Mouse (Mus musculus): ENCODE measurements around the gene Sh2d5.
A peak's percentile ranks its signal among the peaks of the same experiment; 100 is the strongest.

Gene Sh2d5

DNA sequence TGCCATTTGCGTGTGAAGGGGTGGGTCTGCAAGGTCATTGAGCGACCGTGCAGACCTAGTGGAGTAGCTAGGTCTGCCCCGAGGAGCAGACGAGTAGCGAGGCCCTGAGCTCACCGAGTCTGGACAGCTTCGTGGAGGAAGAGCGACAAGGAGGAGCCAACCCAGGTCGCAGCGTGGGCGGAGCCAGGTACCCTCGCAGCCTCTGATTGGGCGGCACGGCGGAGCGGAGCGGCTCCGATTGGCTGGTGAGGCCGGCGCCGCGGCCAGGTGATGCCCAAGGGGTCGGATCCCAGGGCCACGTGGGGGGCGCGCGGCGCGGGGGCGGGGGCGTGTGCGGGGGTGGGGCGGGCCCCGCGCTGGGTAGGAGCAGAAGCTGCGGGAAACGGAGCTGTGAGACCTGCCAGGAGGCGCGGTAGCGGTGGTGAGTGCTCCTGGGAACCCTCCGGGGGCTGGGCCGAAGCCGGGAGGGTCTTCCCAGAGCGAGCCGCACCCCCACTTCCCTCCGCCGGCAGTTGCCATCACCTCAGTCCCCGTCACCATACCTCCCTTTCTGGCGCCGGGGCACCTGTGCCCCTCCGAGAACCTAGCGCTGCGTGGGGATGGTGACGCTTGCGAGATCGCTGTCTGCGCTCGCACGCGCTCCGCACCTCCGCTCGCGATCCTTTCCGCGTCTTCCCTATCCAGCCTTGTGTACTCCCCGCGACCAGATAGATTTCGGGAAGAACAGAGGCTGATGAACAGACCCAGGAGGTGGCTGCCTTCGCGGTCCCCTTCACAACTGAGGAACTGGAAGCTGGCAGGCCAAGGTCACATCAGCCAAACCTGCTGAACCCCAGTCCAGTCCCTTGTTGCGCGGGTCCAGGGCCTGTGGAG, at the start of gene Sh2d5, which contains the start of gene Kif17:
TSS of gene Sh2d5 (plus strand) at position 316 of the 873 bp plus-strand sequence.
TSS of gene Kif17 (plus strand) at position 348 of the 873 bp plus-strand sequence.
- peak; percentile 86 for DNase-seq (ENCODE audit: low spot score)

DNA sequence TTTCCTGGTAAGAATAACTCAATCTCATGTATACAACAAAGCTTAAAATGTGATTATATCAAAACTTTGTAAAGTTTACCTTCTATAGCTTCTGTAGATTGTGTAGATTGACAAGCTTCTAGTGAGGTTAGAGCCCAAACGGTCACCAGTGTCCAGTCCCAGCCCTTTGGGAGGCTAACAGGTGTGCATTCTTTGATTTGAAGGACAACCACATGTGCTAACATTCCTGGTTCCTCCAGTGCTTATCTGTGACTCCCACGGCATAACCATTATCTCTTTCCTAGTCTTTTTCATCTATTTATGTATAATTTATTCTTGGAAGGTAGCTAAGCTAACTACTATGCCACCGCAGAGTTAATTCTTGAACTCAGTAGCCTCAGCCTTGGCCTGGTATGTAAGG, 49.4 kb upstream of the Sh2d5 start:
- no peak for DNase-seq (ENCODE audit: low spot score)

DNA sequence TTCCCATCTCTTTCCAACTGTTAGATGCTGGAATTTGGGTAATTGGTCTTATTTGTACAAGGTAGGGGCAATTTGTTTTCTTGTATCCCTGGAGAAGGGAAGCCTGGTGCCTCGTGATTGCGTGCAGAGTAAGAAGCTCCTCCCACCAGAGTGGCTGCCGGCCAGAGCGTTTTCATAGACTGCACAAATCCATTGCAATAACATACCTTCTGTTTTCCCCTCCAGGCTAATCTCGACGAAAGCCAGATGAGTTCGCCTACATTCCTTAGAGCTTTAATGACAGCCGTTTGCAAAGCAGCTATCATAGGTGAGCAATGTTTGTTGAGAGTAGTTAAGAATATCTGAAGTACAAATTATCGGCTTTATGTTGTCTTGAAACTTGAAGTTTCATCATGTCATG, 48.5 kb upstream of the Sh2d5 start:
- no peak for DNase-seq (ENCODE audit: low spot score)

DNA sequence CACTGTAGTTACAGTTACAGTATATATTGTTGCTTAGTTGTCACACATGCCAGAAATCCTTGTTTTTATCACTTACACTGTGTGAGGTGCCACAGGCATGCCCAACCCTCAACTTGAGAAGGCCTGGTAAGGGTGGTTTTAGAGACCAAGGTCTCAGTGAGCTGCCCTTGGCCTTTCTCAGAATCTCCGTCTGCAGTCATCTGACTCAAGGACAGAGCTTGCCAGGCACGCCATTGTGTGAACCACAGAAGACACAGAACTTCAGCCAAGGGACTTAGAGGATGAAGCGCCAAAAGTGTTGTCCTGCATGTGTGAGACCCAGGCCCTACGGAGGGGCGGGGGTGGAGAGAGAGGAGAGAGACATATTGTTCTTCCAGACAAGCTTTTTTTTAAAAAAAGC, 40.1 kb upstream of the Sh2d5 start:
- no peak for DNase-seq (ENCODE audit: low spot score)

DNA sequence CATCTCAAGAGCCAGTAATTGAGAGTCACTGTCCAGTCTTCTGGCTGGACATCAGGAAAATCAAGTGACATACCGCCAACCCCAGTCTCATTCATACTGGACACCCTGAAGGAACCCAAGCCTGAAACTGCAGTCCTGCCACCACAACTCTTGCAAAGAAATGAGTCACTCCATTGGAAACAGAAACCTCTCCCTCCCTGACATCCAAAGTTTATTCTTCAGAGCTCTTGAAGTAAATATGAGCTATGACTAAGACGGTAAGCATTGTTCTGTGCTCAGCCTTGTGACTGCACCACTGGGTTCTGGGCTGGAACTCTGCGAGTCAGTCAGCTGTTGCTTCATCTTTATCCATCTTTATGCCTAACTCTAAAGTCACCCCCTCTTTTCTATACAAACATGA, 36.3 kb upstream of the Sh2d5 start:
- no peak for DNase-seq (ENCODE audit: low spot score)

DNA sequence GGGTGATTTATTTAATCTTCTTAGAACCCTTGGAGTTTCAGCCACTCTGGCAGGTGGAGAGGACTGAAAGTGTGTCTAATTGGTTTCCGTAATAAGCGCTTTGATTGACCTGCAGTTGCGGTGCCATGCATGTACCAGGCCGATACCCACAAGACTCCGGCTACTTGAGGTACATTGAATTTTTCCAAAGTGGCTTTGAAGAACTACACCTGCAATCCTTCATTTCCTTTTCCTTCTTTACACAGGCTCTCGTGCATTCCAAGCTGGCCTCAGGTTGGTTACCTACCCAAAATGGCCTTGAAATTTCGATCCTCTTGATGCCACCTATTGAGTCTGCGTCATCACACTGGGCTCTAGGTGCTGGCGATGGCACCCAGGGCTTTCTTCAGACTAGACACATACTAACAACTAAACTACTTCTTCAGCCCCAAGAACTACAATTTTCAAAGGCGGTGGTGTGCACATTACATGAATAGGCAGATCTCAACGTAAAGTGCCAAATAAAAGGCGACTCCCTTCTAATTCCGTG, 34.5 kb upstream of the Sh2d5 start:
- no peak for DNase-seq (ENCODE audit: low spot score)

DNA sequence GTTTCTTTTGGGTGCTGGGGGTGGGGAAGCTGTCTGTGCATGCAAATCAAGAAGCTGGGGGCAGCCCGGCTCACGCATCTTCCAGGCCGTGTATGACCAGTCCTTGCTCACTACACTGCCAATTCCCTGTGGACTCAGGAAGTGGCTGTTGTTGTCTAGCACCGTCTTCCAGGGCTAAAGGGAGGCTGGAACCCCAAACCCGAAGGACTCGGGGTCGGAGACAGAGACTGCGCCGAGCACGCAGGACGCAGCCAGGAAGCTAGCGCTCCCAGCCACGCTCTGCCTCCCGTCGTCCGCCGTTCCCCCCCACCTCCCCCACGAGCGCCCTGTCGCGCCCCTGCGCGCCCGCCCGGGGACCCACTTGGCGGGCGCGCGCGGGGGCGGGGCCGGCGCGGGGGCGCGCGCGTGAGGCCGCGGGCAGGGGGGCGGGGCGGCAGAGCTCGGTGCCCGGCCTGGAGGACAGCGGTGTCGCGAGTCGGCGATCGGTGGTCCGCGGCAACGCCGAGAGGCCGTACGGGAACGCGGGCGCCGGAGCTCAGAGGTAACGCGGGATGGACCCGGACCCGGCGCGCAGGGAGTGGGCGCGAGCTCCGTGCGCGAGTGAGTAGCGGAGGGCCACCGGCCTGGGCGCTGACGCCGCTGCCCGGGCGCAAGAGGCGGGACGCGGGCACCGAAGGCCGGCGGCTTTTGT, 33.9 kb upstream of the Sh2d5 start, which contains the start of gene Hp1bp3:
TSS of gene Hp1bp3 (plus strand) at position 97 of the 691 bp plus-strand sequence.
- DNase-seq (ENCODE audit: low spot score), result peak; percentile 81

DNA sequence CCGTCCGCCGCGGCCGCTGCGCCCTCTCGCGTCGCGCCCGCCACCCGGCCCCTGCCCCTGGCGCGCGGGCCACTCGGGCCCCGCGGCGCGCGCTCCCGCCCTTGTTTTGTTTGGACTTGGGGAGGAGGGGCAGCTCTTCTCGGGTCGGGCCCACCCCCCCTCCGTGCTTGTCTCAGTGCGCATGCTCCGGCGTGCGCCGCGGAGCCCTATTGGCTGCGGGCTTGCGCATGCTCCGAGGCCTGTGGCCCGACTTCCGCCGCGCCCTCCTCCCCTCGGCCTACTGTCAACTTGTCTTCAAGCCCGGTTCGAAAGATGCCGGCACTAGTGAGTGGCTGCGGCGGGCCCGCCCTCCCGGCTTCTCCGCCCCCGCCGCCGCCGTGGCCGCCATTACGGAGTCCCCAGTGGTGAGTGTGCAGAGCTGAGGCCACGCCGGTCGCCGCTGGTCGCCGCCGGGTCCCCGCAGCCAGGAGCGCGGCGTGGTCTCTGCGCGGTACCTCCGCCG, 33.3 kb upstream of the Sh2d5 start:
- peak; percentile 98 for DNase-seq (ENCODE audit: low spot score)

DNA sequence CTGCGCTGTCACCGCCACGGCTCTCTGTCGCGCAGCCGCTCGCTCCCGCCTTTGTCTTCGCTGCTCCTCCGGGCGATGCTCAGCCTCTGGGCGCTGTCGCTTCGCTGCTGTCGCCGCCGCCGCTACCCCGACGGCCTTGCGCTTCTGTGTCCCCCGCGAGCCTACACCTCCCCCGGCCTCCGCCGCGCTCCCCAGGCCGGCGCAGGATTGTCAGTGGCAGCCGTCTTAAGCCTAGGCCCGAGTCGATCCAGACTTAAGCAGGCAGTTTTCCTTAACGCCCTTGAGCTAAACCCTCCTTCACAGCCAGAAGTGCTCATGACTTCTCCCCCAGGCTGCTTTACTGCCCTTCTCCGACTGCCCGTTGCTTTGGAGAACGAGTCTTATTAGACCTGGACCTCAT, 32.8 kb upstream of the Sh2d5 start:
- peak; percentile 28 for DNase-seq (ENCODE audit: low spot score)

DNA sequence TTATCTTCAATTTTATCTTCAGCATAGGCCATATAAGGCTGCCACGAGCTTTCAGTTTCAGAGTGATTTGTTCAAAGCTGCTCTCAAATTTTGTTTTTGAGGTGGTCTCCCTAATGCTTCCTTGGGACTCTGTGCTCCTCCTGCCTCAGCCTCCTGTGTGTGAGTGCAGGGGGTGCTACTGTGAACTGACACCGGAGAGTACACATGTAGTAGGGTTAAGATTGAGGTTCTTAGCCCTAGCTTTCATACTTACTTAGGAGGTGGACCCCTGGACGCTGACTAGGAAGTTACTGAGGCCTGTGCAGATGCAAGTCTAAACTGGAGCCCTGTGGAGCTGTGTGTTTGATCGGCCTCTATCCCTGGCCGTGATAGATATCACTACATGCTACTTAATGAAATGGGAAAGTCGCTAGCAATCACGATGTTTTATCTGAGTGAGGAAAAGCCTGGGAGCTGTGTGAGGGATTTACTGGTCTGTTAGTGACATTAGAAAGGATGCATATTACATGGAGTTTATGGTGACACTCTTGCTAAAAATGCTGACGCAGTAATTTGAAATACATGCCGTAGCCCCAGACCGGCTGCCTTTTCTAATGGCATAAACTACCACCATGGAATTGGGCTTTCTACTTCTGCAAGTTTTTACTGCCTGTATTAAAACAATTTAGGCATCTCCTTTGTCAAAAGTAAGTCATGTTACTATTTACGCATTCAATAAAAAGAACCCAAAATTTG, 32.1 kb upstream of the Sh2d5 start:
- no peak for DNase-seq (ENCODE audit: low spot score)

DNA sequence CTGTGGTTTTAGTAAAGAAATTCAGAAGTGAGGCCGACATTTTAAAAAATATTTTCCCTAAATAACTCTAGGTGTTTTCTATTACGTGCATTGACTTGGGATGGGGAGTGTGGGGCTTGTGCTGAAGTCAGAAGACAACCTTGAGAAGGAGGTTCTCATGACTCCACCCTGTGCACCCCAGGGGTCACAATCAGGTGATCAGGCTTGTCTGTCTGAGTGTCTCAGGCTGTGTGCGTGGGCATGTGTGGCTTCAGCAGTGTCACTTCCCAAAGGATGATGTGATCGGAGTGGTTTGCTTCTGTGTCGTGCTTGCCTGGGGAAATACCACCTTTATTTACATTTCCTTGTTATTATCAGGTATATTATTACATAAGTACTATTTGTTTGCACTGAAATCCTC, 30.9 kb upstream of the Sh2d5 start:
- DNase-seq (ENCODE audit: low spot score), result no peak

DNA sequence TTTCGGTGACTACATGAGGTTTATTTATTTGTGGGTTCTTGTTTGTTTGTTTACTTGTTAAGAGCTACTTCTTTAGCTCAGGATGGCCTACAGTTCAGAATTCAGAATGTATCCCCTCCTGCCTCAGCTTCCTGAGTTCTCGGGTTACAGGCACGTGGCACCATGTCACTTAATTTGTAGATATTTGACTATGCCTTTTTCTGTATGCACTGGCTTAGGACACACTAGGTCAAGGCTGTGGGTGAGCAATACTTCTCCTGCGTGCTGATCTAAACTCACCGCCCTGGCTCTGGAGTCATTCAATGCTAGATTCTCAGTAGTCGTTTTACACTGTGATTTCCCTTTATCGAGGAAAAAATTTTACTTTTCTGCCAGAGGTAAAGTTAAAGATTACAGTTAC, 29.4 kb upstream of the Sh2d5 start:
- no peak for DNase-seq (ENCODE audit: low spot score)

DNA sequence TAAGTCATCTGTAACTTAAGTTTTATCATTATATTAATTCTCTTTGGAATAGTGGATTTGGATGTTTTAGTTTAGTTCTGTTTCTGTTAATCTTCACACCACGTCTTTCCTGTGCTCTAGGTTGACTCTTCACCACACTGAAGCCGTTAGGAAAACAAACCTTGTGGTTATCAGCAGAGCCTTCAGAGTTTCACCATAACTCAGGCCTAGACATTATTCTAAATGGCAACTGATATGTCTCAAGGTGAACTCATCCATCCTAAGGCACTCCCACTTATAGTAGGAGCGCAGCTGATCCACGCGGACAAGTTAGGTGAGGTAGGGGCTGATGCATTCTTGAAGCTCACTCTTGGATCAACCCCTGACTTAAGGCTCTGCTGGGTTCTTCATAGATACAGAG, 28.8 kb upstream of the Sh2d5 start:
- DNase-seq (ENCODE audit: low spot score), result no peak

DNA sequence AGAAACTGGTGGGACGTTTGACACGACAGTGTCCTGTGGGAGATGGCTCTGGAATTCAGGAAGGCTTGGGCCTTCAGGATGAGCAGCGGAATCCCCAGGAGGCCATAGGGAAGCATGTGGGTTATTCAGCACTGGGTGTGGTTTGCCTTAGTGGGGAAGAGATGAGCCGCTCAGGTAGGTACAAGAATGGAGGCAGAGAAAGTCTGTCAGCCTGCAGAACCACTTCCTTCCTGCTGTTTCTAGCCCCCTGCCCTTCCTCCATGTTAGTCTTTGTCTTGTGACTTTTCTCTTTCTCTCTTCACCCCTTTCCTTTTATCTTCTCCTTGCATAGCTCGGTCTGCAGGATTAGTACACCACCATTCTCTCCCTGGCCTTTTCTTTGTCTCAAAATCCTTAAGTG, 27.8 kb upstream of the Sh2d5 start:
- no peak for DNase-seq (ENCODE audit: low spot score)

DNA sequence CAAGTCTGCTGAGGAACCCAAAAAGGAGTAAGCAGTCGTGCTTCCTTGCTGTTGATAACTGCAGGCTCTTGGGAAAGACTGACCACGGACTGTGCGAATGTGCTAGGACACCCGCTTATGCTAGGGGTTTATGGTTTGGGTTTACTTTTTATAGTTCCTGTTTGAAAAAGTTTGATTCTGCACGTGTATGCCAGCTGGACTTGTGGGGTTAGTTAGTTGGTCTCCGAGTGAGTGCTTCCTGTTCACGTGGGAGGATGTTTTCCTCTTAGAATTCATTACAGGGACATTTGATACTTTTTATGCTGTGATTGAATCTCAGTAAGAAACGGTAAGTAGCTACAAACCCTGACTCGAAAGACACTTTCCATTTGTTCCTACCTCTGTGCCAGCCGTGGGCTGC, 26.6 kb upstream of the Sh2d5 start:
- no peak for DNase-seq (ENCODE audit: low spot score)

DNA sequence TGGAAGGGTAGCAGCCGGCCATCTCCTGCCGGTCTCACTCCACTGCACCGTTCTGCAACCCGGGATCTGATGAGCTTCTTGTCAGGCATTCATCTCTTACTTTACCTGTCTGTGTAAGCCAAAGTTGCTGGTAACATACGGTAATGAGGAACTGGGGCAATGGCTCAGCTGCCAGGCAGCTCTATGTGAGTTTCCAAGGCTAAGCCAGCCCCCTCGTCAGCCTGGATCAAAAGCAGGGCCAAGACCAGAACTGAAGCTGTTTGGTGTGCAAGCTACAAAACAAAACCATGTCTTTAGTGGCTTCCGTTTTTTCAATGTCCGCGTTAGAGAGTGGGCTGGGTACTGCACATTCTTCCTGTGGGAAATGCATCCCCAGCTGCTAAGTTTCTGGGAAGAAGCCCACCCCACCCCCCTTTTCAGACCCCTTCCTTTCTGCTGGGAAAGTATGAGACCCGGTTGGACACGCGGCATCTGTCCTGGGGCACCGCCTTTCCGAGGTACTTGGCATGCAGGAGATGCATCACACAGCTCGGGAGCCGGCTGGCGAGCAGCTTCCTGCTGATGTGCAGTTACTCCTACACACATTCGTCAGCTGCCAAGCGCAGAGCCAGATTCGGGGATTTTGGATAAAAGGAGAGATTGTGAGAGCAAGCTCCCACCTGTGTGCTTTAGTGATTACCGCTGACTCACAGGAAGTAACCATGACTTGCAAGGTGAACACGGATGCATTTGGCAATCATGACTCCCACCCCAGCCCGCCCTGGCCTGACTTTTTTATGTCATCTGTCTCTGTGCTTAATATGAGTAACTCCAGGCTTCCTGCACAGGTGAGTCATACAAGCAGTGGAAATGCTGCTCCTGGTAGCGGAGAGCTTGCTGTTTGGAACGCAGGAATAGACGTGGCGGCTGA, 3.2 kb upstream of the Sh2d5 start:
- DNase-seq (ENCODE audit: low spot score), result no peak

DNA sequence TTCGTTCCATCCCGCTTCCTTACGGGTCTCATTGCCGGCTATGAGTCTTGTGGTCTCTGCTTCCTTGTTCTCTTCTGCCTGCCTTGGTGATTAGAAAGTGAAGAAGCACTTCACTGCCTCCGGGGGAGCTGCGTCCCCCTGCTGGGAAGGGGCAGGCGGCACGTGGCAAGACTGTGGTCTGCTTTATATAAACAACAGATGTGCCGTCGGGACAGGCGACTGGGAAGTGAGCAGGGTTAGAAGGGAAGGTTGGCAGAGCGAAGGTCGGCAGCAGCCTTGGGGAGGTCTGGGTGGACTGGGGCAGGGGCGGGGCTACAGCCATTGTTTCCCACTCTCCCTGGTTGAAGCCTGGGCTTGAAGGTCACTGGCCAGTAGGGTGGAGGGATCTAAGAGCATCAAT, 1.6 kb downstream of the Sh2d5 start:
- DNase-seq (ENCODE audit: low spot score), result peak; percentile 79

DNA sequence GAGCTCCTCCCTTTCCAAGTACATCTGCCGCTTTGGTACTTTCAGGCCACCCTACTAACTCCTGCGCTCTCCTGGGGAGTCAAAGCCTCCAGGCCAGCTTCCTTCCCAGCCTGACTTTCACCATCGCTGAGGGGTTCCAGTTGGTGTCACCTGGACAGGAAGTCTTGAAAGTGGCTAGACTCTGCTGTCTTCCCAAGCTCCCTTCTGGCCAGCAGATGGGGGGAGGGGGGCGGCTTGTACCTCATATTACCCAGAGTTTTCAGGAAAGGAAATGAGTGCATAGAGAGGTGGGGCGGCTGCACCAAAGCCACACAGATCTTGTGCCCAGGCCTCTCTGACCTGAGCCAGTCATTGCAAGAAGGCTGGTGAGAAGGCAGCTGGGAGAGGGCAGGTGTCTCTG, 2.0 kb downstream of the Sh2d5 start:
- no peak for DNase-seq (ENCODE audit: low spot score)

DNA sequence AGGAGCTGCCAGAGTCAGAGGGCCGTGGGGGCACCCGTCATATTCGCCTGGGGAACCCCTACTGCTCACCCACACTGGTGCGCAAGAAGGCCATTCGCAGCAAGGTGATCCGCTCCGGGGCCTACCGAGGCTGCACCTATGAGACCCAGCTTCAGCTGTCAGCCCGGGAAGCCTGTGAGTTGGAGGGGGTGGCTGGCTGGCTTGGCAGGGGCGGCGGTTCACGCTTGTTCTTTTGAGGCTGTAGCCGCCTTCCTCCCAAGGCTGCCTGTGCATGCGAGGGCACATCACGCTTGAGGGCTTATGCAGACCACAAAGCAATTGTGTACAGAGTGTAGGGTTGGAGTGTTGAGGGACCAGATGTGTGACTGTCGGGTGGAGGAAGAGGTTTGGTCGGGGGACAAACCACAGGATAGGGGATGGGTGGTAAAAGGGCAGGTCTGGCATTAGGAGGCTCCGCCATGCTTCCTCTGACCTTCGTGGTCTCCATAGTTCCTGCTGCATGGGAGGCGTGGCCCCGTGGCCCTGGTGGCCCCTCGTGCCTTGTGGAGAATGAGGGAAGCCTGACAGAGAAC, 7.0 kb downstream of the Sh2d5 start:
- no peak for DNase-seq (ENCODE audit: low spot score)

DNA sequence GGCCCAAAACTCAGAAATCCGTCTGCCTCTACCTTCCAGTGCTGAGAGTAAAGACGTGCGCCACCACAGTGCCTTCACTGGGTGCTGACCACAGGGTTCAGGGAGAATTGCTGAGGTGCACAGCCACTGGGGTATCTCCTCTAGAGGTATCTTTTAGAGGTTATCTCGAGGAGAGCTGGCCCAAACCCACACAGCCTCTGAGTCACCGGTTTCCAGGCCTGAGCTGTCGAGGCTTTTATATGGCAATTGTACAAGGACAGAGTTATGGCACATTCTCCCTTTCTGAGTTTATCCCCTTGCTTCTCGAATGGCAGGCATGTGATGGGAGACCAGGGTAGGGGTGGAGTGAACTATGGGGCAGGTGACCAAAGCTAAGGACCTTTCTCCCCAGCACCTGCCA, 8.5 kb downstream of the Sh2d5 start:
- DNase-seq (ENCODE audit: low spot score), result no peak

DNA sequence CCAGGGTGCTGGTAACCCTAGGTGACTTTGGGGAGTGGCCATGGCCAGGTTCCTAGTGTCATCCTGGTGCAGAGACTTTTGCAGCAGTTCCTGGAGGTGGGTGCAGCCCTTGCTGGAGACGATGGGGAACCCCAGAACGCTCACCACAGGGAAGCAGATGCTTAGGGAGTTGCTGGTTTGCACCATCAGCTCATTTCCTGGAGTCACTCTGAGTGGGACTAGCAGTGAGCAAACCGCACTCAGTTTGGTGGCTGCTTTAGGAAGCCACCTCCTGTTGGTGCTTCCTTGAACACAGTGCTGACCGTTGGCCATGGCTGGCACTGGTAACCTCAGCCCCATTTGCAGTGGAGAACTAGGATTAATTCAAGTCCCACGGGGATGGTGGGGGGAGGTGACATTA, 9.3 kb downstream of the Sh2d5 start:
- DNase-seq (ENCODE audit: low spot score), result no peak
